ENCODE assay signal across 51 mouse cellular contexts in genomic region chr14:19646232-19646631, GRCm38 (mm10). TPM values are rescaled to one million over a fixed set of nuclear protein-coding genes. Genes with fewer than 3 reads are reported as not detected.
"Had no signal": no experiment of that assay in that cellular context is flagged by ENCODE, and none has a peak within 500 bp of the region (broad histone marks: within the 10 kb centered on the region; RNA-seq: fewer than 3 reads in every experiment).

No protein-coding gene starts in this region.

- H3K9me3 ChIP-seq: heart, embryonic 10.5 days; heart, embryonic 12.5 days; heart, embryonic 13.5 days; heart, embryonic 15.5 days; hindbrain, embryonic 10.5 days; hindbrain, embryonic 12.5 days; hindbrain, embryonic 13.5 days; hindbrain, embryonic 15.5 days; intestine, embryonic 15.5 days; kidney, embryonic 15.5 days had no signal

- H3K36me3 ChIP-seq: heart, embryonic 10.5 days; heart, embryonic 12.5 days; heart, embryonic 13.5 days; heart, embryonic 15.5 days; hindbrain, embryonic 10.5 days; hindbrain, embryonic 12.5 days; hindbrain, embryonic 13.5 days; hindbrain, embryonic 15.5 days; intestine, embryonic 15.5 days; kidney, embryonic 15.5 days had no signal

- H3K27ac ChIP-seq: heart, embryonic 10.5 days; heart, embryonic 13.5 days; heart, embryonic 15.5 days; hindbrain, embryonic 10.5 days; hindbrain, embryonic 12.5 days; hindbrain, embryonic 13.5 days; hindbrain, embryonic 14.5 days; hindbrain, embryonic 15.5 days; hindbrain, postnatal 0 days; intestine, embryonic 15.5 days; kidney, embryonic 15.5 days; kidney, postnatal 0 days; layer of hippocampus, adult 2 months had no signal

- H3K27me3 ChIP-seq: heart, embryonic 12.5 days; heart, embryonic 13.5 days; heart, embryonic 15.5 days; hindbrain, embryonic 12.5 days; hindbrain, embryonic 13.5 days; hindbrain, embryonic 15.5 days; intestine, embryonic 15.5 days; kidney, embryonic 15.5 days had no signal

- DNase-seq: heart, postnatal 10 days; heart, postnatal 14 days; heart, postnatal 36 days; heart, postnatal 4 days; kidney, adult 11 months; kidney, adult 18-20 months; kidney, adult 2 months; kidney, adult 8-10 months; kidney, adult 9 months; kidney, postnatal 10 days; kidney, postnatal 14 days; kidney, postnatal 25 days; kidney, postnatal 36 days; kidney, postnatal 4 days; layer of hippocampus, adult 9-11 months; layer of hippocampus, postnatal 36 days had no signal

- H3K4me1 ChIP-seq: hindbrain, embryonic 10.5 days; hindbrain, embryonic 12.5 days; hindbrain, embryonic 13.5 days; hindbrain, embryonic 15.5 days; intestine, embryonic 15.5 days; kidney, embryonic 15.5 days had no signal

- H3K4me3 ChIP-seq: heart, embryonic 10.5 days; heart, embryonic 12.5 days; heart, embryonic 13.5 days; heart, embryonic 15.5 days; hindbrain, embryonic 10.5 days; hindbrain, embryonic 12.5 days; hindbrain, embryonic 13.5 days; hindbrain, embryonic 15.5 days; intestine, embryonic 15.5 days; kidney, embryonic 15.5 days; layer of hippocampus, adult 2 months had no signal

- ATAC-seq: hindbrain, embryonic 16.5 days; hindbrain, postnatal 0 days; inflammation-experienced regulatory T-cells, adult 6 months; intestine, embryonic 15.5 days; intestine, embryonic 16.5 days; intestine, postnatal 0 days had no signal

- H3K4me2 ChIP-seq: heart, embryonic 11.5 days; heart, embryonic 12.5 days; heart, embryonic 13.5 days; heart, embryonic 15.5 days; hindbrain, embryonic 12.5 days; hindbrain, embryonic 13.5 days; hindbrain, embryonic 14.5 days; hindbrain, embryonic 15.5 days; intestine, embryonic 15.5 days; kidney, embryonic 15.5 days had no signal

- H3K9ac ChIP-seq: heart, embryonic 12.5 days; heart, embryonic 13.5 days; heart, embryonic 15.5 days; hindbrain, embryonic 12.5 days; hindbrain, embryonic 13.5 days; hindbrain, embryonic 14.5 days; hindbrain, embryonic 15.5 days; intestine, embryonic 15.5 days; kidney, embryonic 15.5 days had no signal

RNA-seq across cellular contexts. Expression of gene Gm5458, which starts 43.9 kb away (rescaled TPM):
- total RNA-seq: heart, adult 8-10 months; heart, postnatal 10 days; heart, postnatal 14 days; heart, postnatal 25 days; heart, postnatal 36 days; heart, postnatal 4 days; hematopoietic stem cell, adult 5-6 weeks; hindbrain, postnatal 0 days; layer of hippocampus, adult 18-20 months; layer of hippocampus, adult 2 months; layer of hippocampus, adult 8-10 months; layer of hippocampus, postnatal 10 days; layer of hippocampus, postnatal 14 days; layer of hippocampus, postnatal 25 days; layer of hippocampus, postnatal 36 days had no signal
- polyA plus RNA-seq: heart, embryonic 10.5 days; heart, embryonic 11.5 days; heart, embryonic 12.5 days; heart, embryonic 13.5 days; heart, embryonic 14.5 days; heart, embryonic 15.5 days; heart, embryonic 16.5 days; heart, postnatal 0 days; hindbrain, embryonic 10.5 days; hindbrain, embryonic 11.5 days; hindbrain, embryonic 12.5 days; hindbrain, embryonic 13.5 days; hindbrain, embryonic 14.5 days; hindbrain, embryonic 15.5 days; hindbrain, embryonic 16.5 days; hindbrain, postnatal 0 days; intestine, embryonic 14.5 days; intestine, embryonic 15.5 days; intestine, embryonic 16.5 days; intestine, postnatal 0 days; kidney, adult 2 months; kidney, embryonic 14.5 days; kidney, embryonic 15.5 days; kidney, embryonic 16.5 days; kidney, postnatal 0 days; large intestine, adult 2 months had no signal
